Mouse (Mus musculus): Measurements from ENCODE around the gene Tlr12. TPM values are rescaled to one million over a fixed set of nuclear protein-coding genes. Genes with fewer than 3 reads are reported as not detected.
"Not testable (repeated sequence)": the region's sequence is repeated elsewhere in the genome, so short reads cannot be mapped to it uniquely, and the experiment has no call there.

Gene Tlr12
- polyA plus RNA-seq, 1 experiment: 1.00 TPM

GRCm38 (mm10) chr4:128621109-128621508 lies 2.7 kb upstream of the Tlr12 start:
- no peak for DNase-seq (ENCODE audit: extremely low spot score in 1 of 2, low spot score in 1 of 2)

DNA sequence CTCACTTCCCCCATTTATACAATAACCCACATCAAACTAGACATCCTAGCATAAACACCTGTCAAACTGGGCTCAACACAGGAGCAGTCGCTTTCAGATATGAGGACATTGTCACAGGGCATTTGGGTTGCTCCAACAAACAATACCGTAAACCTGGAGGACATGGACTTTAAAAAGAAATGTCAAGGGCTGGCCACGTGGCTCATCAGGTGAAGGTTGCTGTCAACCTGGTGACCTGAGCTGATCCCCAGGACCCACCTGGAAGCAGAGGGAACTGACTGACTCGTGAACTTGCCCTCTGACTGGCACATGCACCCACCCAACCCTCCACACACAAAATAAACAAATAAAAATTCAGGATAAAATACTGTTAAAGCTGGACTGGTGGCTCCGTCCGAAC lies 2.2 kb upstream of the Tlr12 start:
- no peak for DNase-seq (ENCODE audit: extremely low spot score in 1 of 2, low spot score in 1 of 2)

GRCm38 (mm10) chr4:128618963-128619362 lies 544 bp upstream of the Tlr12 start:
- no peak for DNase-seq (ENCODE audit: extremely low spot score in 1 of 2, low spot score in 1 of 2)

GRCm38 (mm10) chr4:128617363-128618120 lies 877 bp downstream of the Tlr12 start:
- DNase-seq (ENCODE audit: extremely low spot score in 1 of 2, low spot score in 1 of 2): no peak

DNA sequence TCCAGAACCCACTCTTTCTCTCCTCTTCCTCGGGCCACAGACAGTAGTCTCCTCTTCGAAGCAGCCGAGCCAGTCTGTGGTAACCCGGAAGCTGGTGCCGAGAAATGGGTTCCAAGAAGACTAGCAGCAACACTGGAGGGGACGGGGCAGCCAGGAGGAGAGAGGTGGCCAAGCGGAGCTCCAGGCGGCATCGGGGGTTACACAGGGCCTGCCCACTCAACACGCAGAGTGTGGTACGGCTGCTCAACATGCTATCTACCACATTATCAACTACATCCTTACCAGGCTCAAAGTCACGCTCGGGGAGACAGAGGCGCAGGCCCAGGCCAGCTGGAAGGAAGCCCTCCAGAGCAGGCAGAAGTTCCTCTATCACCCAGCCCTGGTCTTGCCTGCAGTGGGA lies 2.7 kb downstream of the Tlr12 start:
- no peak for DNase-seq (ENCODE audit: extremely low spot score in 1 of 2, low spot score in 1 of 2)

DNA sequence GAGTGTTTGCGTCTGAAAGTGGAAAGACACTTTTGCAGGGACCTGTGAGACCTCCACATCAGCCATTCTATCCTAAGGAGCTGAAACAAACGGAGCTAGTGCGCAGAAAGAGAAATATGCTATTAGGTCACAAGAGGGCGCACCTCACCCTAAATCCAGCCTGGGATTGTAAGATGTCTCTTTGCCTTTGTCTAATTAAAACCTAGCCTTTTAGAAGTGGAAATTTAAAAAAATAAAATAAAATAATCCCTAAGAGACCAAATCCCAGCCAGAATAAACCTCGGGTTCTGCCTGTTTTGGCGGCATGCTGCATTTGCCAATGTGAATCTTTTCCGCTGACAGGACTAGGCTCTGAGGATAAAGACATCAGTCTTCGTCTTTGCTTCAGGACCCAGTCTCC lies 5.1 kb downstream of the Tlr12 start:
- peak in 1 of 2 experiments; percentile 79 for DNase-seq (ENCODE audit: extremely low spot score in 1 of 2, low spot score in 1 of 2)

- DNase-seq (ENCODE audit: extremely low spot score in 1 of 2, low spot score in 1 of 2): not testable (repeated sequence)
These were observed 6.7 kb downstream of the Tlr12 start for GRCm38 (mm10) chr4:128611726-128612125.

DNA sequence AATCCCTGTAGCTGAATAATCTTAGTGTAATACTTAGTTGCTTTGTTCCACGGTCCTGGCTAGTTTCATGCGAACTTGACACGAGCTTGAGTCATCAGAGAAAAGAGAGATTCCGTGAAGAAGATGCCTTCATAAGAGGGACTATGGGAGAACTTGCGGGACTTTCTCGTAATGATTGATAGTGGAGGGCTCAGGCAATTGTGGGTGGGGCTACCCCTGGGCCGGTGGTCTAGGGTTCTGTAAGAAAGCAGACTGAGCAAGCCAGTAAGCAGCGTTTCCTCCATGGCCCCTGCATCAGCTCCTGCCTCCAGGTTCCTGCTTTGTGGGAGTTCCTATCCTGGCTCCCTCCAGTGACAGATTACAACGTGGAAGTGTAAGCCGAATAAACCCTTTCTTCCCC lies 7.7 kb downstream of the Tlr12 start:
- DNase-seq (ENCODE audit: extremely low spot score in 1 of 2, low spot score in 1 of 2): no peak

DNA sequence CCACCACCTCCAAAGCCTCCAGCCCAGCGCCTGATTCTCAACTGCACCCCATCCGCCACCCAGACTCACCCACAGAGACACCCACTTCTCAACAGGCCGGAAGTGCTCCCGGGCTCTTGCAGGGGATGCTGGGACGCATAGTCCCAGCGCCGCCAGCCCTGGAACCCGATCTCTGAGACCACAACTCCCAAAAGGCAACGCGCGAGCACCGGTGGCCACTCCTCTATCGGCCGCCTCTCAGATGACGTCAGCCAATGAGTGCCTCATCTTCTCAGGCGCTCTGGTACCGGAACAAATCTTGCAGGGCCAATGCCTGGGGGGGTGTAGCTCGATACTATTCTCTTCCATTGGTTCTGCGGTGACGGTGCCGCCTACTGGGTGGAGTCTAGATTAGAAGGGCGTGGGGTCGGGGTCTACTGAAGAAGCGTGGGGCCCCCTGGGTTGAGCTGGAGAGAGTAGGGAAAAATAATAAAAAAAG lies 8.5 kb downstream of the Tlr12 start, which contains the start of gene Zscan20:
Gene Zscan20 (minus strand): TSS at position 174 of the 478 bp plus-strand sequence.
- peak; percentile 98 to 99 for DNase-seq (ENCODE audit: extremely low spot score in 1 of 2, low spot score in 1 of 2)

GRCm38 (mm10) chr4:128609276-128609924 lies 9.0 kb downstream of the Tlr12 start:
- no peak for DNase-seq (ENCODE audit: extremely low spot score in 1 of 2, low spot score in 1 of 2)

DNA sequence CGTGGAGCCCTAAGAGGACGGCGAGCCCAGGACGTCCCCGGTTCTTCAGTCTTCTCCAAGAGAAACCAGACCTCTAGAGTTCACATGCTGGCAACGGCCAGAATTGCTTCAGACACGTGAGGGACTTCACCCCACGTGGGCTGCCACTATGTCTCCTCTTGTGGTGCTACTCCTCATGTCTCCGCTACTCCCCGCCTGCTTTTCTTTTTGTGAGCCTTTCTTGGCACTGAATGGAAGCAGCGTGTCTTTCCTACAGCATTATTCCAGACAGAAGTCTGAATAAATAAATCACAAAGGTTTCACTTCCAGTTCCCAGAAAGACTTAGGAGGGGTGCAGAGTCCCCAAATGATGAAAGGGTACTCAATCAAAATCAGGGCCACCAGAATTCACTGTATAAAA lies 10.8 kb downstream of the Tlr12 start:
- DNase-seq (ENCODE audit: extremely low spot score in 1 of 2, low spot score in 1 of 2): peak in 1 of 2 experiments; percentile 46

DNA sequence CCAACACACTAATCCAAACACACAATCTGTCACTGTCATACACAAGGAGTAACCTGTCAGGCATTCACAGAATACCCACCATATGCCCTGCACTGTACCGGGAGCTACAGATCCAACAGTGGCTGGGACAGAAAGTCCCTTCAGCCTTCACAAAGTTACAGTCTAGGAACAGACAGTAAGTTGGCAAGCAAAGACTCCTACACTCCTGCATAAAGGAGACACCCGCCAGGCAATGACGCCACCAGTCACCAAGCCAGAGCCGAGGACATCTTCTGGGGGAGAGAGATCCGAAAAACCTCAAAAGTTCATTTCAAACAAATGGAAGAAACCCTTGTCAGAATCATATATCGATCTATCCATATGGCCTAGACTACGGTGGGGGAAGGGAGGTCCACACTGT lies 11.8 kb downstream of the Tlr12 start:
- peak in 1 of 2 experiments; percentile 43 for DNase-seq (ENCODE audit: extremely low spot score in 1 of 2, low spot score in 1 of 2)

DNA sequence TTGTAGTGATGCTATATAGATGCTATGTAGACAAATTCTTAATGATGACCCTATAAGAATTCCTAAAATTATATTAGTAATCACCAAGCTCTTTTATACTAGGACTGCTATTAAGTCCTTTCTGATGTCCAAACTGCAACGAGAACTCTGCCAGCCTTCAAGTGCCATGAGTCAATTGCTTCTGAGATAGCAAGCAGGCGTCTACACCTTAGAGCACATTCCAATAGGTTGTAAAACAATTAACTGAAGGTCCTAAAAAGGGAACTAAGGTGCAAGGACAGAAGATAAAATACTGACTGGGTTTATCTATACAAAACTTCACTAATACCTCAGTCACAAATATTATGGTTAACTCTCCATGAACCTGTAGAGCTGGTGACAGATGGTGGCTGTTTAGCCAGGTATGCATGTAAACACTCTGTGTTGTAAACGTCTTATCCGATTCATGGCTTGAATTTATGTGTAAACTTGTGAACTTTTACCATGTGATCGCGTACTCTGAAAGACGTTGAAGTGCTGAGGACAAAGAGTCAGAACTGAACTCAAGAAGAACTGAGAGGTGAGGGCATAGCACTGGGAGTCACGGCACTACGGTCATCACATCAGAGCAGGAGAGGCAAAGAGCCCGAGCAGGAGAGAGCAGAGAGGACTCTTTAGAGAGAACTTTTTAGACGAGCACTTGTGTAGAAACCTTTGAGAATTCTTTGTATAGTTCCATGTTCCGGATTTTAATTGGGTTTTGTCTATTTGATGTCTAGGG lies 20.4 kb downstream of the Tlr12 start:
- no peak for DNase-seq (ENCODE audit: extremely low spot score in 1 of 2, low spot score in 1 of 2)

DNA sequence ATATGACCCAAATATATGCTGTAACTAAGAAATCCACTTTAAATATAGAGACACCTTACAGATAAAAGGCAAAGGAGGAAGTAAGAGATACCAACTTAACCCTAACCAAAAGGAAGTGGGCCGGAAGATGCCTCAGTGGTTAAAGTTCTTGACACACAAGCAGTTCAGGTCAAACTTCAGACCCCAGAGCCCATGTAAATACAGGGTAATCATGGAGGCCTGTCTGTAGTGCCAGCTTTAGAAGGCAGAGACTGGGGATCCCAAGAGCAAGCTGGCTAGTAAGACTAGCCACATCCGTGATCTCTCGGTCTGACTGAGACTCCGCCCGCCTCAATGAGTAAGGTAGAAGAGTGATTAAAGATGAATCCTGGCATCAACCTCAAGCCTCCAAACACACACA lies 24.4 kb downstream of the Tlr12 start:
- DNase-seq (ENCODE audit: extremely low spot score in 1 of 2, low spot score in 1 of 2): no peak

DNA sequence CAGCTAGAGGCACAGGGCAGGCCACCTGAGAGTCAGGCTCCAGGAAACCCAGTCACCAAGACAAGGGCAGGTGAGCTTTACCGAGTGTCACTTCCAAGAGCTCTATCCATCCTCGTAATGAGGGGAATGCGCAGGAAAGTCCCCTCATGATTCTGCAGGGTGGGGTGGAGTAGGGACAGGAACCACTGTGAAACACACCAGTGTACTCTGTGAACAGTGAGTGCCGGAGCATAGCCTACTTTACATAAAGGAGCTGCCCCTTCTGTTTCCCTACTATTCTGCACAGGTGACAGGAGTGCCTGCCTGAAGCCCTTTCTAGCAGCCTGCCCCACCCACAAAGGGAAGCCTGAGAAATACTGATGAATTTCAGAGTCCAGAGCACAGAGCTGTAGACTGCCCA lies 25.1 kb downstream of the Tlr12 start:
- no peak for DNase-seq (ENCODE audit: extremely low spot score in 1 of 2, low spot score in 1 of 2)

DNA sequence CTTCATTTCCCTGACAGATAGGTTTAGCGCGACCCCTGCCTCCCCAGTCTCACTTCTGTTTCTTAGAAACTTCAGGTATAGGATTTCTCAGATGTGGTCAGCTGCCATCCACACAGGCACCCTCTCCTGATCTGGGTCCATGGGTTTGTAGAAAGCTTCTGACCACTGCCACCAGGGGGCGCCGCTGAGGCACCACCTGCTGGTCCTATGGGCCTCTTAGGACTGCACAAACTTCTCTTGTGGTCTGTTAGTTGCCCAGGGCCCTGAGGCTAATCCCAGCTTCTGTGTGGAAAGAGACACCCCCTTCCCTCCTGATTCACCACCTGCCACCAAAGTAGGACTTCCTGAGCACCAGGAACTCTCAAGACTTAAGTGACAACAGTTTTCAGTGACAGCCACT lies 39.2 kb downstream of the Tlr12 start:
- no peak for DNase-seq (ENCODE audit: extremely low spot score in 1 of 2, low spot score in 1 of 2)

DNA sequence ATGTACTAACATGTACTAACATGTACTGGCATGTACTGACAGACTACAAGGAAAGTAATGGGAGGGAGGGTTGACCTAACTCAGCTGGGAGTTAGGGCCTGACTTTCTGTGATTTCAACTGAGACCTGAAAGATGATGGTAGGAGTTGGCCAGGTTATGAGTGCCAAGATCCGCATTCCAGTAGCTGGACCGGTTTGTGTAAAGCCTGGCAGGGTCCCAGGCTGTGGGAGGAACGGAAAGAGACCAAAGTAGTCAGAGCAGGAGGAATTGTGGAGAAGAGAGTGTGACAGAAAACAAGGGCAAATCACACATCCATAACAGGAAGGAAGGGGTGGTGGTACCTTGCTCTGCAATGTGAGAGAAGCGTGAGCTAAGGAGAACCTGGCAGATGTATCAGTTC lies 42.6 kb downstream of the Tlr12 start:
- DNase-seq (ENCODE audit: extremely low spot score in 1 of 2, low spot score in 1 of 2): no peak
